Mouse (Mus musculus): ENCODE results near the gene Cend1.

- TF ChIP-seq EP300 (IDR thresholded peaks at IDR 0.05; ENCODE audit: low read depth) (no peak), CTCF (IDR thresholded peaks at IDR 0.05; ENCODE audit: low read depth) (peak; percentile 98)
These were observed 26.0 kb downstream of the Cend1 start for GRCm38 (mm10) chr7:141403305-141403704.
